Mouse (Mus musculus): Measurements from ENCODE around the gene Arid2. TPM values are rescaled to one million over a fixed set of nuclear protein-coding genes. Genes with fewer than 3 reads are reported as not detected.

Gene Arid2
- polyA plus RNA-seq, 1 experiment: 12.1 TPM

GRCm38 (mm10) chr15:96288836-96289390, 1.6 kb downstream of the Arid2 start:
- peaks cover under 1% of the 10 kb centered on the region; the same call in 1 of the 2 replicates for H3K36me3 ChIP-seq (ENCODE audit: control insufficient read depth, insufficient read depth, low read length)
- no peaks in the 10 kb centered on the region for H3K27me3 ChIP-seq (ENCODE audit: control insufficient read depth, insufficient read depth, low read length)
- TF ChIP-seq POLR2A (IDR thresholded peaks at IDR 0.05; ENCODE audit: low read depth, low read length): no peak
- no peak for TF ChIP-seq CTCF (IDR thresholded peaks at IDR 0.05; ENCODE audit: extremely low read depth, insufficient read depth, insufficient read length, insufficient replicate concordance)
- peak overlapping the region; percentile 98 for H3K4me3 ChIP-seq (ENCODE audit: extremely low read depth, insufficient read depth, insufficient read length)
- H3K27ac ChIP-seq (ENCODE audit: insufficient read depth, low read length): peak overlapping the region; percentile 92
- no peak for DNase-seq (ENCODE audit: low read depth in 1 of 2, low spot score in 2 of 2)
- no peaks in the 10 kb centered on the region; the same call in 1 of the 2 replicates for H3K4me1 ChIP-seq (ENCODE audit: control insufficient read depth, insufficient read depth, insufficient read length)
- WGBS: 17% methylated on average over 9 of the region's 9 CpGs

- no peak overlapping the region; the same call in 1 of the 2 replicates for H3K4me3 ChIP-seq (ENCODE audit: extremely low read depth, insufficient read depth, insufficient read length)
- TF ChIP-seq CTCF (IDR thresholded peaks at IDR 0.05; ENCODE audit: extremely low read depth, insufficient read depth, insufficient read length, insufficient replicate concordance): no peak
- TF ChIP-seq POLR2A (IDR thresholded peaks at IDR 0.05; ENCODE audit: low read depth, low read length): no peak
- no peaks in the 10 kb centered on the region for H3K27me3 ChIP-seq (ENCODE audit: control insufficient read depth, insufficient read depth, low read length)
- H3K27ac ChIP-seq (ENCODE audit: insufficient read depth, low read length): no peak overlapping the region
- peaks cover 4% of the 10 kb centered on the region; the same call in 1 of the 2 replicates for H3K36me3 ChIP-seq (ENCODE audit: control insufficient read depth, insufficient read depth, low read length)
- 50% methylated on average over 1 of the region's 1 CpGs for WGBS
- no peaks in the 10 kb centered on the region; the same call in 1 of the 2 replicates for H3K4me1 ChIP-seq (ENCODE audit: control insufficient read depth, insufficient read depth, insufficient read length)
- DNase-seq (ENCODE audit: low read depth in 1 of 2, low spot score in 2 of 2): no peak
Measured at GRCm38 (mm10) chr15:96290001-96290400, 2.7 kb downstream of the Arid2 start.

DNA sequence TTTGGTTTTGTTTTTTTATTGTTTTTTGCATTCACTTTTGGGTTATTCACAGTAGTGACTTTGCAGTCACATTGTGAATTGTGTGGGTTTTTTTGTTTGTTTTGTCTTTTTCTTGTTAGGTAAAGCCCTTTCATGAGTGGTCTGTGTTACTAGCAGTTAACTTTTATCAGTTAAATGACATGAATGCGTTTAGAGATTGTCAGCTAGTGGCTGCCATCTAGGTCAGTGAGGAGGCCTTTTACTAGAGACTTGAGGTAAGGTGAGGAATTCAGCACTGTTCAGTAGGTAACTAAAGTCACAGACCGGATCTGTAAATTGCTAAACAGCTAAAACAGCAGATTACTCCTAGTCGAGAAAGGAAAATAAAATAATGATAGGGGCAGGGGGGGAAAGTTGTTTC, 6.1 kb downstream of the Arid2 start:
- DNase-seq (ENCODE audit: low read depth in 1 of 2, low spot score in 2 of 2): no peak
- Histone ChIP-seq H3K4me1 (ENCODE audit: control insufficient read depth, insufficient read depth, insufficient read length) (no peaks in the 10 kb centered on the region; the same call in 1 of the 2 replicates), H3K36me3 (ENCODE audit: control insufficient read depth, insufficient read depth, low read length) (peaks cover 4% of the 10 kb centered on the region; the same call in 1 of the 2 replicates), H3K27me3 (ENCODE audit: control insufficient read depth, insufficient read depth, low read length) (no peaks in the 10 kb centered on the region), H3K4me3 (ENCODE audit: extremely low read depth, insufficient read depth, insufficient read length) (no peak overlapping the region), H3K27ac (ENCODE audit: insufficient read depth, low read length) (no peak overlapping the region)
- no peak for TF ChIP-seq POLR2A (IDR thresholded peaks at IDR 0.05; ENCODE audit: low read depth, low read length)
- TF ChIP-seq CTCF (IDR thresholded peaks at IDR 0.05; ENCODE audit: extremely low read depth, insufficient read depth, insufficient read length, insufficient replicate concordance): no peak
- WGBS: 83% methylated on average over 3 of the region's 3 CpGs

DNA sequence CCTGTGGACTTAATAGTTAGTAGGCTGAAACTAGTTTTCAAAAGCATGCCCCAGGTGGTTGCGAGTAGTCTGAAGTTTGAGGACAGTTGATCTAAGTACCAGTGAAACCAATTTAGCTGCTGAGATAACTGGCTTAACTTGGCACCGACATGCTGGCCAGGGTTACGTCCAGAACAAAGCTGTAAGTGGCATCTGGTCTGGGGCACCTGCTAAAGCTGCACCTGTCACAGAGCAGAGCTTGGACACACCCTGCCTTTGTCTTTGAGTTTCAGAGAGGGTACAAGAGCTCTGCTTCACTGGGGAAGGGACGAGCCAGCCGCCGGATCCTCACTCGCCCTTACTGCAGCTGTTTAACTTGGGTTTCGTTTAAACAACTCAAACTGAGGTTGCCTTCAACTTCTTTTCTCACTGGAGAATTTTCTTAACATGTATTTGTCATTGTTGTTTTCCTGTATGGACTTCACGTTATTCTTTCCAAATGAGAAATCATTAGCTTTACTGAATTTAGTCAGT, 9.8 kb downstream of the Arid2 start:
- no peak overlapping the region for H3K4me3 ChIP-seq (ENCODE audit: extremely low read depth, insufficient read depth, insufficient read length)
- TF ChIP-seq POLR2A (IDR thresholded peaks at IDR 0.05; ENCODE audit: low read depth, low read length): no peak
- TF ChIP-seq CTCF (IDR thresholded peaks at IDR 0.05; ENCODE audit: extremely low read depth, insufficient read depth, insufficient read length, insufficient replicate concordance): no peak
- 74% methylated on average over 9 of the region's 9 CpGs for WGBS
- H3K4me1 ChIP-seq (ENCODE audit: control insufficient read depth, insufficient read depth, insufficient read length): no peaks in the 10 kb centered on the region; the same call in 1 of the 2 replicates
- 0 out of 2 replicates have a peak overlapping the region, but pooled peaks have one; percentile 22 for H3K27ac ChIP-seq (ENCODE audit: insufficient read depth, low read length)
- no peak for DNase-seq (ENCODE audit: low read depth in 1 of 2, low spot score in 2 of 2)
- peaks cover 6% of the 10 kb centered on the region for H3K36me3 ChIP-seq (ENCODE audit: control insufficient read depth, insufficient read depth, low read length)
- no peaks in the 10 kb centered on the region for H3K27me3 ChIP-seq (ENCODE audit: control insufficient read depth, insufficient read depth, low read length)

DNA sequence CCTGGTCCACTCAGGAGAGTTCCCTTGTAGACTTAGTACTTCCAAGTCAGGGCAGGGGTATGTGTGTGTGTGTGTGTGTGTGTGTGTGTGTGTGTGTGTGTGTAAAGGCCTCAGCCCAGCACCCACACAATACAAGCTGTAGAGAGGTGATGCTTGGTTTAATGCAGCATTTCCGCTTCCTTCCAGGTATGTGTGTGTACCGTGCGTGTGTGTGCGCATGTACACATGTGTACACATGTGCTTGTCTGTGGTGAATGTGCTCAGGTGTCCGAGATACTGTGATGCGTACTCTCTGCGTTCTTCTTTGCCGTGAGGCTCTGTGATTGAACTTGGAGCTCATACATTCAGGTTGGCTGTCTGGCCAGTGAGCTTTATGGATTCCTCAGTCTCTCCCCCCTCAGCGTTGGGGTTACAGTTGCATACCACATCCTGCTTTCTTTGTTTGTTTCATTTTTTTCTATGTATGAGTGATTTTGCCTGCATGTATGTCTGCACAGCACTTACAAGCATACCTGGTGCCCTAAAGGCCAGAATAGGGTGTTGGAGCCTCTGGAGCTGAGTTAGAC, 10.4 kb downstream of the Arid2 start:
- 67% methylated on average over 9 of the region's 9 CpGs for WGBS
- TF ChIP-seq POLR2A (IDR thresholded peaks at IDR 0.05; ENCODE audit: low read depth, low read length) (no peak), CTCF (IDR thresholded peaks at IDR 0.05; ENCODE audit: extremely low read depth, insufficient read depth, insufficient read length, insufficient replicate concordance) (no peak)
- H3K36me3 ChIP-seq (ENCODE audit: control insufficient read depth, insufficient read depth, low read length): peaks cover 6% of the 10 kb centered on the region
- H3K4me1 ChIP-seq (ENCODE audit: control insufficient read depth, insufficient read depth, insufficient read length): no peaks in the 10 kb centered on the region; the same call in 1 of the 2 replicates
- peak overlapping the region; percentile 70; the same call in 1 of the 2 replicates for H3K27ac ChIP-seq (ENCODE audit: insufficient read depth, low read length)
- peak in 1 of 2 experiments; percentile 26 for DNase-seq (ENCODE audit: low read depth in 1 of 2, low spot score in 2 of 2)
- no peaks in the 10 kb centered on the region for H3K27me3 ChIP-seq (ENCODE audit: control insufficient read depth, insufficient read depth, low read length)
- no peak overlapping the region for H3K4me3 ChIP-seq (ENCODE audit: extremely low read depth, insufficient read depth, insufficient read length)

GRCm38 (mm10) chr15:96309310-96309709, 22.0 kb downstream of the Arid2 start:
- Histone ChIP-seq H3K27ac (ENCODE audit: insufficient read depth, low read length) (no peak overlapping the region), H3K4me3 (ENCODE audit: extremely low read depth, insufficient read depth, insufficient read length) (no peak overlapping the region), H3K4me1 (ENCODE audit: control insufficient read depth, insufficient read depth, insufficient read length) (no peaks in the 10 kb centered on the region), H3K27me3 (ENCODE audit: control insufficient read depth, insufficient read depth, low read length) (no peaks in the 10 kb centered on the region), H3K36me3 (ENCODE audit: control insufficient read depth, insufficient read depth, low read length) (no peaks in the 10 kb centered on the region)
- no peak for DNase-seq (ENCODE audit: low read depth in 1 of 2, low spot score in 2 of 2)
- TF ChIP-seq POLR2A (IDR thresholded peaks at IDR 0.05; ENCODE audit: low read depth, low read length): no peak
- TF ChIP-seq CTCF (IDR thresholded peaks at IDR 0.05; ENCODE audit: extremely low read depth, insufficient read depth, insufficient read length, insufficient replicate concordance): no peak
- 73% methylated on average over 6 of the region's 6 CpGs for WGBS

DNA sequence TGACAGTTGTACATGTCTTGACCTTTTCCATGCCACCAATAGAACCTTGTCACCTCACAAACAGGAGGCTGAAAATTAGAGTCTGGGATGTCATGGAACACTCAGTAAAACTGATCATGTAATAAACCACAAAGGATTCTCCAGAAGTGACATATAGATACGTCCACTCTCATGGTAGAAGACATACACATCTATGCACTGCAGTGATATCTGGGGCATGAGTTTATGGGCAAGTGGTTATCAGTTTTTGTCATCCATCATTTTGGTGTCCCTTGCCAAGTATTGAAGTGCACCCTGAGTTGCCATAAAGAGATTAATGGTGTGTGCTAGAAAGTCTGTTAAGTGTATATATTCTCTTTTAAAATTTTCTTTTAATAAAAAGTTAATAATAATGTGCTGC, 25.6 kb downstream of the Arid2 start:
- Histone ChIP-seq H3K4me1 (ENCODE audit: control insufficient read depth, insufficient read depth, insufficient read length) (no peaks in the 10 kb centered on the region; the same call in 1 of the 2 replicates), H3K27ac (ENCODE audit: insufficient read depth, low read length) (no peak overlapping the region), H3K4me3 (ENCODE audit: extremely low read depth, insufficient read depth, insufficient read length) (no peak overlapping the region), H3K36me3 (ENCODE audit: control insufficient read depth, insufficient read depth, low read length) (no peaks in the 10 kb centered on the region), H3K27me3 (ENCODE audit: control insufficient read depth, insufficient read depth, low read length) (no peaks in the 10 kb centered on the region)
- TF ChIP-seq POLR2A (IDR thresholded peaks at IDR 0.05; ENCODE audit: low read depth, low read length) (no peak), CTCF (IDR thresholded peaks at IDR 0.05; ENCODE audit: extremely low read depth, insufficient read depth, insufficient read length, insufficient replicate concordance) (no peak)
- no peak for DNase-seq (ENCODE audit: low read depth in 1 of 2, low spot score in 2 of 2)
- 84% methylated on average over 1 of the region's 1 CpGs for whole genome bisulfite sequencing
